Mouse (Mus musculus) forebrain, postnatal 0 days (tissue): ENCODE measurements around the gene Man2a2. TPM values are rescaled to one million over a fixed set of nuclear protein-coding genes. Genes with fewer than 3 reads are reported as not detected.
A peak's percentile ranks its signal among the peaks of the same experiment; 100 is the strongest.
"Not testable (repeated sequence)": the region's sequence is repeated elsewhere in the genome, so short reads cannot be mapped to it uniquely, and the experiment has no call there.

Experiments
- ATAC-seq: fragments of 200-750 bp; cut with Nextera tagmentation; 2 replicates; pipeline ENCODE4 v1.8.0; 2017; ENCODE audit warnings: mild to moderate bottlenecking, moderate library complexity
- DNase-seq: peaks from one replicate; pipeline ENCODE4 v3.0.0-alpha.2; 2015
- H3K27ac ChIP-seq: fragments of 300-500 bp; sonication (generic); 2 replicates; pipeline ENCODE4 v1.5.1; 2014; ENCODE audit warnings: low read depth, mild to moderate bottlenecking, antibody characterized with exemption, low read length, moderate library complexity, mixed read lengths
- H3K27me3 ChIP-seq: fragments of 300-500 bp; sonication (generic); 2 replicates; pipeline ENCODE4 v1.6.1; 2014; ENCODE audit warnings: mild to moderate bottlenecking, low read length, mixed read lengths; ENCODE audit not compliant: insufficient read depth
- H3K36me3 ChIP-seq: fragments of 300-500 bp; sonication (generic); 2 replicates; pipeline ENCODE4 v1.6.1; 2014; ENCODE audit warnings: mild to moderate bottlenecking, moderate library complexity; ENCODE audit not compliant: insufficient read depth
- H3K4me1 ChIP-seq: fragments of 300-500 bp; sonication (generic); 2 replicates; pipeline ENCODE4 v1.6.1; 2014; ENCODE audit warnings: antibody characterized with exemption; ENCODE audit not compliant: insufficient read depth
- H3K4me2 ChIP-seq: fragments of 300-500 bp; sonication (generic); 2 replicates; pipeline ENCODE4 v1.6.1; 2014; ENCODE audit warnings: low read depth, mild to moderate bottlenecking, moderate library complexity
- H3K4me3 ChIP-seq: fragments of 300-500 bp; sonication (generic); 2 replicates; pipeline ENCODE4 v1.5.1; 2014; ENCODE audit warnings: low read depth, low read length, mixed read lengths
- H3K9ac ChIP-seq: fragments of 300-500 bp; sonication (generic); 2 replicates; pipeline ENCODE4 v1.6.1; 2014; ENCODE audit warnings: mild to moderate bottlenecking
- H3K9me3 ChIP-seq: fragments of 300-500 bp; sonication (generic); 2 replicates; pipeline ENCODE4 v1.6.1; 2016; ENCODE audit warnings: low read length
- CTCF ChIP-seq: sonication (generic); IDR thresholded peaks from 2 replicates; pipeline ENCODE4 v1.5.1; 2016; ENCODE audit warnings: antibody characterized with exemption, control low read depth, low read depth
- WGBS: fragments of 180-500 bp; shearing (Covaris S2); extraction: QIAGEN DNeasy Blood & Tissue Kit; methylation state at CpG from one replicate; pipeline ENCODE4 v1.1.7; 2014; 5-methylcytosine and 5-hydroxymethylcytosine counted together
- polyA plus RNA-seq: library from polyadenylated mRNA; unstranded; fragments of >200 nt; fragmentation: Nextera tagmentation; extraction: Ambion mirVana; gene quantifications from 2 replicates; pipeline ENCODE4 v1.2.1, GENCODE M21; 2015
- total RNA-seq: library from RNA; depleted of rRNA; stranded (reverse); fragments of >200 nt; gene quantifications from 2 replicates; pipeline ENCODE4 v1.2.3, GENCODE M21; 2014

The Man2a2 gene
- total and polyA plus RNA-seq, 2 experiments from 2014 or later: 12.0 to 54.8 TPM

GRCm38 (mm10) chr7:80325292-80325868 is 45.8 kb downstream of the Man2a2 start:
- H3K9ac ChIP-seq: no peak overlapping the region
- ATAC-seq (no peak), DNase-seq (no peak)
- H3K27me3 ChIP-seq: no peaks in the 10 kb centered on the region
- no peak overlapping the region for H3K4me3 ChIP-seq
- H3K4me1 ChIP-seq: peaks cover 12% of the 10 kb centered on the region
- TF ChIP-seq CTCF: no peak
- H3K36me3 ChIP-seq: peaks cover 52% of the 10 kb centered on the region
- no peak overlapping the region for H3K27ac ChIP-seq
- 96% methylated on average over 16 of the region's 16 CpGs for WGBS
- H3K9me3 ChIP-seq: no peaks in the 10 kb centered on the region
- no peak overlapping the region for H3K4me2 ChIP-seq

DNA sequence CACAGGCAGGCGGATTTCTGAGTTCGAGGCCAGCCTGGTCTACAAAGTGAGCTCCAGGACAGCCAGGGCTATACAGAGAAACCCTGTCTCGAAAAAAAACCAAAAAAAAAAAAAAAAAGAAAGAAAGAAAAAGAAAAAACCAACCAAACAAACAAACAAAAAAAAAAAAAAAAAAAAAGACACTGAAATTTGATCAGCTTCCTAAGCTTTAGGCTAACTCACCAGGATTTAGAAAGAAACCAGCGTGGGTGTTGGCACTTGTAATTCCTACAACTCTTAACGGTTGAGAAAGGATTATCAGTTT is 46.4 kb downstream of the Man2a2 start:
- 44% methylated on average over 5 of the region's 5 CpGs for WGBS
- Histone ChIP-seq H3K36me3 (peaks cover 48% of the 10 kb centered on the region), H3K4me1 (peaks cover 12% of the 10 kb centered on the region), H3K27ac (peak overlapping the region; percentile 90; the same call in 1 of the 2 replicates), H3K4me2 (peak overlapping the region; percentile 60)
- not testable (repeated sequence) for H3K4me3 ChIP-seq, DNase-seq, H3K27me3 ChIP-seq, H3K9me3 ChIP-seq, H3K9ac ChIP-seq, ATAC-seq

- peak within 1 kb of the TSS; percentile 64 for H3K9ac ChIP-seq
- DNase-seq (peak; percentile 98), ATAC-seq (peak; percentile 100)
- peaks cover 12% of the 10 kb centered on the region for H3K4me1 ChIP-seq
- peaks cover 42% of the 10 kb centered on the region for H3K36me3 ChIP-seq
- WGBS: 1% methylated on average over 38 of the region's 38 CpGs
- no peak for TF ChIP-seq CTCF
- H3K27ac ChIP-seq: peak within 1 kb of the TSS; percentile 90
- peak within 1 kb of the TSS; percentile 56 for H3K4me3 ChIP-seq
- no peaks in the 10 kb centered on the region for H3K9me3 ChIP-seq
- no peaks in the 10 kb centered on the region for H3K27me3 ChIP-seq
- H3K4me2 ChIP-seq: peak within 1 kb of the TSS; percentile 60
Measured at GRCm38 (mm10) chr7:80324043-80324815, 46.9 kb downstream of the Man2a2 start, which contains the start of gene Rccd1. Rccd1 (minus strand) TSS chr7:80324454.

- Histone ChIP-seq H3K4me2 (peak overlapping the region; percentile 60), H3K9ac (peak overlapping the region; percentile 64), H3K4me1 (peaks cover 12% of the 10 kb centered on the region), H3K4me3 (peak overlapping the region; percentile 56), H3K27ac (peak overlapping the region; percentile 90; the same call in 1 of the 2 replicates), H3K36me3 (peaks cover 37% of the 10 kb centered on the region), H3K9me3 (no peaks in the 10 kb centered on the region), H3K27me3 (no peaks in the 10 kb centered on the region)
- no peak for TF ChIP-seq CTCF
- DNase-seq (no peak), ATAC-seq (no peak)
- WGBS: 20% methylated on average over 8 of the region's 8 CpGs
Measured at GRCm38 (mm10) chr7:80323336-80323735, 47.8 kb downstream of the Man2a2 start.

DNA sequence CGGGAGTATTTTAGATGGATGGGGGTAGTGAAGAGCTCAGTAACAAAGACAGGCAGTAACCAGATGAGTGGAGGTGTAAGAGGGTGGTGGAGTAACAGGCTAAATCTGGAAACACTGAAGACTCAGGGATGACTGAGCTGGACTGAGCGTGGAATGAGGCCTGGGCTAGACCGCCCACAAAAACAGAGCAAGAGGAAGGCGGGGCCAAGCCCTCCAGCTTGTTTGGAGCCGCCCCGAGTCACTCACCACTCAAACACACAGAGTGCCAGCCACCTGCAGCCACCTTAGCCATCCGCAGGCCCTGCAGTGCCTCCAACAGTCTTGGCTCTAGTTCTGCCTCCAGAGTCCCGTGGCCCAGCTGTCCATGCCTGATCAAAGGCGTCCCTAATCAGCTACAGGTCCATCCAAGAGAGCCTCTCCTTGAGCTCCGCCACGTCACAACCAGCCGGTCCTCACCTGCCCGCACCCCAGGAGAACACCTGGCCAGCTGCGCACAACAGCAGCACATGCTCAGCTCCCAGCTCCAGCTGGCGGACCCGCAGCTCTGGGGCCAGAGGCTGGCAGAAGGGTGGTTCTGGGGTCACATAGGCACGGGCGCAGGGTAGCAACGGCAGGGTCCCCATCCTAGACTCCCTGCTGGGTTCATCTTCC is 51.2 kb downstream of the Man2a2 start:
- ATAC-seq: no peak
- H3K4me1 ChIP-seq: peaks cover 12% of the 10 kb centered on the region
- no peak overlapping the region for H3K27ac ChIP-seq
- no peak overlapping the region for H3K4me3 ChIP-seq
- no peak overlapping the region for H3K9ac ChIP-seq
- H3K36me3 ChIP-seq: peaks cover 10% of the 10 kb centered on the region; the same call in 1 of the 2 replicates
- 84% methylated on average over 19 of the region's 19 CpGs for WGBS
- no peak overlapping the region for H3K4me2 ChIP-seq
- TF ChIP-seq CTCF: no peak
- no peaks in the 10 kb centered on the region for H3K9me3 ChIP-seq
- no peak for DNase-seq
- H3K27me3 ChIP-seq: no peaks in the 10 kb centered on the region

GRCm38 (mm10) chr7:80318670-80319069 is 52.5 kb downstream of the Man2a2 start:
- Histone ChIP-seq H3K27me3 (no peaks in the 10 kb centered on the region), H3K27ac (no peak overlapping the region), H3K4me1 (peaks cover 12% of the 10 kb centered on the region), H3K36me3 (peaks cover 18% of the 10 kb centered on the region; the same call in 1 of the 2 replicates), H3K4me3 (no peak overlapping the region), H3K9ac (no peak overlapping the region), H3K9me3 (no peaks in the 10 kb centered on the region), H3K4me2 (no peak overlapping the region)
- TF ChIP-seq CTCF: no peak
- WGBS: 91% methylated on average over 4 of the region's 4 CpGs
- no peak for ATAC-seq
- no peak for DNase-seq
